Comparison of ENCODE assay signal across 23 mouse cellular contexts in genomic region chr2:35427559-35427958, GRCm38 (mm10). TPM values are rescaled to one million over a fixed set of nuclear protein-coding genes. Genes with fewer than 3 reads are reported as not detected.
DNase-seq lines count a peak whose midpoint lies in the region; ATAC-seq and TF ChIP-seq lines count a peak whose summit lies in the region.
"Had no signal": no experiment of that assay in that cellular context is flagged by ENCODE, and none has a peak within 500 bp of the region (broad histone marks: within the 10 kb centered on the region; RNA-seq: fewer than 3 reads in every experiment).

No protein-coding gene starts in this region.

- H3K9me3 ChIP-seq in midbrain, embryonic 11.5 days (ENCODE audit: control insufficient read depth, low read length), result no peaks in the 10 kb centered on the region
- H3K9me3 ChIP-seq in midbrain, embryonic 16.5 days (replicated peaks; ENCODE audit: control insufficient read depth, low read length, poor library complexity, severe bottlenecking), result no peaks in the 10 kb centered on the region
- H3K9me3 ChIP-seq in heart, postnatal 0 days (replicated peaks; ENCODE audit: control insufficient read depth, low read length), result no peaks in the 10 kb centered on the region
- H3K9me3 ChIP-seq: embryonic facial prominence, embryonic 10.5 days; hindbrain, embryonic 15.5 days; midbrain, embryonic 13.5 days had no signal

- peak; percentile 47 for DNase-seq in gastrocnemius, adult 2 months
- DNase-seq in gastrocnemius, postnatal 10 days, result no peak
- peak; percentile 54 for DNase-seq in midbrain, embryonic 11.5 days (ENCODE audit: low spot score, missing footprints)
- DNase-seq in heart, postnatal 0 days (ENCODE audit: low spot score), result no peak
- DNase-seq in layer of hippocampus, adult 18-20 months (ENCODE audit: low spot score in 2 of 2), result no peak
- DNase-seq in c-Kit-positive CD71-positive TER-119-positive erythroid progenitor cells, embryonic 14.5 days (ENCODE audit: low spot score), result no peak
- DNase-seq in lung, adult 18-20 months, result no peak
- DNase-seq: adrenal gland, postnatal 14 days; cerebellum, adult 9-10 months; forebrain, postnatal 0 days; liver, postnatal 0 days; lung, postnatal 36 days; thymus, adult 18-20 months had no signal

- no peak for TF ChIP-seq EP300 in heart, postnatal 0 days (IDR thresholded peaks at IDR 0.05; ENCODE audit: low read depth)

- intact Hi-C loops in gastrocnemius, adult 2 months (cut with DNase I), result no loop called here

- no peak overlapping the region for H3K9ac ChIP-seq in midbrain, embryonic 11.5 days (ENCODE audit: low read length)
- no peak overlapping the region for H3K9ac ChIP-seq in midbrain, embryonic 16.5 days (ENCODE audit: low read depth, low read length)
- H3K9ac ChIP-seq in heart, postnatal 0 days (replicated peaks; ENCODE audit: low read depth, low read length), result no peak overlapping the region
- H3K9ac ChIP-seq: forebrain, postnatal 0 days; hindbrain, embryonic 15.5 days; liver, postnatal 0 days; midbrain, embryonic 13.5 days had no signal

- H3K36me3 ChIP-seq in midbrain, embryonic 11.5 days (ENCODE audit: control insufficient read depth, insufficient read depth, low read length), result no peaks in the 10 kb centered on the region
- no peaks in the 10 kb centered on the region for H3K36me3 ChIP-seq in midbrain, embryonic 16.5 days (ENCODE audit: control insufficient read depth, insufficient read depth, low read length)
- peaks cover 9% of the 10 kb centered on the region; the same call in 1 of the 2 replicates for H3K36me3 ChIP-seq in heart, postnatal 0 days (replicated peaks; ENCODE audit: control insufficient read depth, insufficient read depth, low read length)
- H3K36me3 ChIP-seq: embryonic facial prominence, embryonic 10.5 days; hindbrain, embryonic 15.5 days; midbrain, embryonic 13.5 days had no signal

- H3K27me3 ChIP-seq in midbrain, embryonic 11.5 days (ENCODE audit: control insufficient read depth, insufficient read depth, low read length), result no peaks in the 10 kb centered on the region
- no peaks in the 10 kb centered on the region for H3K27me3 ChIP-seq in midbrain, embryonic 16.5 days (ENCODE audit: control insufficient read depth, insufficient read depth, low read depth, low read length)
- no peaks in the 10 kb centered on the region for H3K27me3 ChIP-seq in heart, postnatal 0 days (ENCODE audit: control insufficient read depth, insufficient read depth, low read length)
- H3K27me3 ChIP-seq: CH12.LX; hindbrain, embryonic 15.5 days; midbrain, embryonic 13.5 days had no signal

- no peak for TF ChIP-seq CTCF in gastrocnemius, adult 2 months (IDR thresholded peaks at IDR 0.05)
- no peak for TF ChIP-seq CTCF in heart, postnatal 0 days (IDR thresholded peaks at IDR 0.05; ENCODE audit: low read depth)

- peak overlapping the region; percentile 43 for H3K4me3 ChIP-seq in gastrocnemius, adult 2 months
- H3K4me3 ChIP-seq in midbrain, embryonic 11.5 days (ENCODE audit: low read depth, low read length), result no peak overlapping the region
- no peak overlapping the region for H3K4me3 ChIP-seq in midbrain, embryonic 16.5 days (ENCODE audit: low read depth, low read length)
- no peak overlapping the region for H3K4me3 ChIP-seq in heart, postnatal 0 days (ENCODE audit: low read depth, low read length)
- H3K4me3 ChIP-seq: embryonic facial prominence, embryonic 10.5 days; hindbrain, embryonic 15.5 days; layer of hippocampus, adult 2 months; midbrain, embryonic 13.5 days had no signal

- WGBS in midbrain, embryonic 11.5 days, result 40% methylated on average over 2 of the region's 2 CpGs
- 46% methylated on average over 2 of the region's 2 CpGs for WGBS in midbrain, embryonic 16.5 days
- WGBS in heart, postnatal 0 days, result 59% methylated on average over 2 of the region's 2 CpGs

- peak overlapping the region; percentile 74 for H3K27ac ChIP-seq in gastrocnemius, adult 2 months
- no peak overlapping the region for H3K27ac ChIP-seq in midbrain, embryonic 11.5 days (ENCODE audit: low read depth, low read length)
- no peak overlapping the region for H3K27ac ChIP-seq in midbrain, embryonic 16.5 days (ENCODE audit: low read length)
- peak overlapping the region; percentile 8; the same call in 1 of the 2 replicates for H3K27ac ChIP-seq in heart, postnatal 0 days (ENCODE audit: low read depth)
- H3K27ac ChIP-seq: embryonic facial prominence, embryonic 10.5 days; hindbrain, embryonic 15.5 days; layer of hippocampus, adult 2 months; midbrain, embryonic 13.5 days had no signal

- no peaks in the 10 kb centered on the region for H3K4me1 ChIP-seq in midbrain, embryonic 11.5 days (ENCODE audit: control insufficient read depth, insufficient read depth, low read length)
- no peaks in the 10 kb centered on the region for H3K4me1 ChIP-seq in midbrain, embryonic 16.5 days (ENCODE audit: control insufficient read depth, insufficient read depth, low read length)
- H3K4me1 ChIP-seq in heart, postnatal 0 days (ENCODE audit: control insufficient read depth, insufficient read depth), result peaks cover 25% of the 10 kb centered on the region
- H3K4me1 ChIP-seq: midbrain, embryonic 13.5 days had no signal

- no peak overlapping the region for H3K4me2 ChIP-seq in midbrain, embryonic 11.5 days
- H3K4me2 ChIP-seq in midbrain, embryonic 16.5 days (ENCODE audit: low read length), result no peak overlapping the region
- no peak overlapping the region for H3K4me2 ChIP-seq in heart, postnatal 0 days (ENCODE audit: low read depth, low read length)
- H3K4me2 ChIP-seq: hindbrain, embryonic 15.5 days; midbrain, embryonic 13.5 days had no signal

- no peak for ATAC-seq in midbrain, embryonic 11.5 days (ENCODE audit: low FRiP score)
- ATAC-seq in midbrain, embryonic 16.5 days, result no peak
- ATAC-seq in heart, postnatal 0 days (ENCODE audit: insufficient read depth, low read depth), result no peak
- ATAC-seq: forebrain, postnatal 0 days; intestine, postnatal 0 days; liver, postnatal 0 days; midbrain, embryonic 13.5 days had no signal

RNA-seq across cellular contexts. Expression of gene 4930402F06Rik, which starts 30.6 kb away (rescaled TPM):
- not detected for total RNA-seq in gastrocnemius, adult 2 months (2021)
- not detected for total RNA-seq in gastrocnemius, postnatal 10 days (2021)
- polyA plus RNA-seq in midbrain, embryonic 11.5 days (2014; fragmentation: Nextera tagmentation; extraction: Ambion mirVana), result not detected in 2 replicates
- not detected in 2 replicates for polyA plus RNA-seq in midbrain, embryonic 16.5 days (2015; fragmentation: Nextera tagmentation; extraction: Ambion mirVana)
- not detected in 2 replicates for total RNA-seq in heart, postnatal 0 days (2014; rRNA removed; ENCODE audit: low replicate concordance)
- not detected in 2 replicates for polyA plus RNA-seq in heart, postnatal 0 days (2015; fragmentation: Nextera tagmentation; extraction: Ambion mirVana)
- total RNA-seq in layer of hippocampus, adult 18-20 months (2021), result not detected
- total RNA-seq: adrenal gland, postnatal 14 days; CH12.LX; forebrain, postnatal 0 days; granulocyte monocyte progenitor cell, adult 5-6 weeks; layer of hippocampus, adult 2 months; left cerebral cortex, adult 8-10 months had no signal
- polyA plus RNA-seq: embryonic facial prominence, embryonic 10.5 days; forebrain, postnatal 0 days; hindbrain, embryonic 15.5 days; intestine, postnatal 0 days; limb, embryonic 14.5 days; liver, postnatal 0 days; midbrain, embryonic 13.5 days had no signal

RNA-seq across cellular contexts. Expression of gene Ggta1, which starts 35.5 kb away (rescaled TPM):
- total RNA-seq in gastrocnemius, adult 2 months (2021), result 10 to 100 TPM in 1 of 2 experiments, 1 to 10 TPM in 1; 6.3 to 11.2 TPM
- total RNA-seq in gastrocnemius, postnatal 10 days (2021), result 10 to 100 TPM; 13.2 to 17.0 TPM
- 6.3 TPM in 2 replicates for polyA plus RNA-seq in midbrain, embryonic 11.5 days (2014; fragmentation: Nextera tagmentation; extraction: Ambion mirVana)
- polyA plus RNA-seq in midbrain, embryonic 16.5 days (2015; fragmentation: Nextera tagmentation; extraction: Ambion mirVana), result 6.1 and 6.4 TPM in 2 replicates
- total RNA-seq in heart, postnatal 0 days (2014; rRNA removed; ENCODE audit: low replicate concordance), result 14.8 and 37.1 TPM in 2 replicates
- polyA plus RNA-seq in heart, postnatal 0 days (2015; fragmentation: Nextera tagmentation; extraction: Ambion mirVana), result 16.0 and 16.4 TPM in 2 replicates
- total RNA-seq in layer of hippocampus, adult 18-20 months (2021), result 1 to 10 TPM; 2.6 to 4.3 TPM

Comparison
In these comparisons a context has a peak if more than half of its experiments do, and no peak if none do; other contexts are left out.
1. DNase-seq: peak in gastrocnemius, adult 2 months (single experiment) and midbrain, embryonic 11.5 days (single experiment); none in gastrocnemius, postnatal 10 days (single experiment), heart, postnatal 0 days (single experiment), layer of hippocampus, adult 18-20 months (0 of 2), c-Kit-positive CD71-positive TER-119-positive erythroid progenitor cells, embryonic 14.5 days (single experiment) and lung, adult 18-20 months (0 of 2).
2. H3K27ac ChIP-seq: peak in gastrocnemius, adult 2 months (single experiment) and heart, postnatal 0 days (single experiment); none in midbrain, embryonic 11.5 days (single experiment) and midbrain, embryonic 16.5 days (single experiment).